Mouse (Mus musculus): ENCODE measurements at regions not wholly inside any gene's neighbourhood (a gene's known extent, or its start where the extent isn't known, plus 50 kb on each side); places are given as distances from the start of the nearest gene placed in this dataset.

DNA sequence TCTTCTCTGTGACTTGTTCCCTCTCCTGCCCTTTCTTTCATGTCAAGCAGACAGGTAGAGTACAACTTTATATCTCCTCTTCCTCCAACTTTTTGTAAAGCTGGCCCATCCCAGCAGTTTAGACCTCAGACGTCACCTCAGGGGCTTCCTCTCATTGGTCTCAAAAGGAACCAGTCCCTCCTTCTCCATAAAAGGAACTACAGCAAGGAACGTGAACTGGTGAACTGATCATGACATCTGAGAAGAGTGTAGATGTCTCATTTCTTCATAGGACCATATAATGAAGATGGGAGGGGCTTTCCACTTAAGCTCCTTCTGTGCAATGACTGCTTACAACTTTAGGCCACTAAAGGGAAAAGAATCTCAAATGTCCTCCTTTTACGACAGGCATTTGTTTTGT is 153.0 kb downstream of the Ly86 start:
- no peak overlapping the region for H3K27ac ChIP-seq (ENCODE audit: low read length)
- no peaks in the 10 kb centered on the region for H3K4me1 ChIP-seq (ENCODE audit: control insufficient read depth, insufficient read depth, low read length)
- ATAC-seq: no peak
- no peaks in the 10 kb centered on the region for H3K27me3 ChIP-seq (ENCODE audit: control insufficient read depth, insufficient read depth, low read depth, low read length)
- H3K36me3 ChIP-seq (ENCODE audit: control insufficient read depth, insufficient read depth, low read length): no peaks in the 10 kb centered on the region
- no peak overlapping the region for H3K4me3 ChIP-seq (ENCODE audit: low read depth, low read length)
- WGBS: 71% methylated on average over 3 of the region's 3 CpGs
- no peak overlapping the region for H3K9ac ChIP-seq (ENCODE audit: low read depth, low read length)
- no peak overlapping the region for H3K4me2 ChIP-seq (ENCODE audit: low read length)
- H3K9me3 ChIP-seq (replicated peaks; ENCODE audit: control insufficient read depth, low read length, poor library complexity, severe bottlenecking): no peaks in the 10 kb centered on the region

- WGBS: 82% methylated on average over 4 of the region's 4 CpGs
- Histone ChIP-seq H3K9me3 (replicated peaks; ENCODE audit: control insufficient read depth, low read length, poor library complexity, severe bottlenecking) (no peaks in the 10 kb centered on the region), H3K4me1 (ENCODE audit: control insufficient read depth, insufficient read depth, low read length) (no peaks in the 10 kb centered on the region), H3K4me3 (ENCODE audit: low read depth, low read length) (no peak overlapping the region), H3K27me3 (ENCODE audit: control insufficient read depth, insufficient read depth, low read depth, low read length) (no peaks in the 10 kb centered on the region), H3K4me2 (ENCODE audit: low read length) (no peak overlapping the region), H3K36me3 (ENCODE audit: control insufficient read depth, insufficient read depth, low read length) (no peaks in the 10 kb centered on the region), H3K27ac (ENCODE audit: low read length) (no peak overlapping the region), H3K9ac (ENCODE audit: low read depth, low read length) (no peak overlapping the region)
- ATAC-seq: no peak
Measured at GRCm38 (mm10) chr13:37500668-37501286, 155.8 kb downstream of the Ly86 start.

DNA sequence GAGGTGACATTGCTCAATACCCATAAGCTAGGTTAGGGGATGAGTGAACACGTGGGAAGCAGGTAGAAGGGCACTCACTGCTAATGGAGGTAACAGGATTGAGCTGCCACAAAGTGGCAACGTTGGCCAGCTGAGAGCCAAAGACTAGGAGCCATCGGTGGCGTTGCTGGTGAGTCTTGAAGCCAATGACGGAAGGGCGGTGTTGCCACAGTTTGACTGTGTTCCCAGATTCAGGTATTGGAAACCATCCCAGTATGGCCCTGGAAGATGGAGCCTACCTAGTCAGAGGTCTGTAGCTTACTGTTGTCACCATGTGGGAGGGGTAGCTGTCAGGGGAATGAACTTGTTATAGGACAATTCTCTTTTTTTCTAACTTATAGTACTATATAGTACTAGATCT is 158.4 kb downstream of the Ly86 start:
- Histone ChIP-seq H3K4me3 (ENCODE audit: low read depth, low read length) (no peak overlapping the region), H3K9me3 (replicated peaks; ENCODE audit: control insufficient read depth, low read length, poor library complexity, severe bottlenecking) (no peaks in the 10 kb centered on the region), H3K4me2 (ENCODE audit: low read length) (no peak overlapping the region), H3K27ac (ENCODE audit: low read length) (no peak overlapping the region), H3K27me3 (ENCODE audit: control insufficient read depth, insufficient read depth, low read depth, low read length) (no peaks in the 10 kb centered on the region), H3K4me1 (ENCODE audit: control insufficient read depth, insufficient read depth, low read length) (peaks cover 5% of the 10 kb centered on the region), H3K9ac (ENCODE audit: low read depth, low read length) (no peak overlapping the region), H3K36me3 (ENCODE audit: control insufficient read depth, insufficient read depth, low read length) (no peaks in the 10 kb centered on the region)
- 92% methylated on average over 6 of the region's 6 CpGs for WGBS
- ATAC-seq: no peak

GRCm38 (mm10) chr13:37503898-37504297 is 158.9 kb downstream of the Ly86 start:
- no peak overlapping the region for H3K4me3 ChIP-seq (ENCODE audit: low read depth, low read length)
- no peaks in the 10 kb centered on the region for H3K9me3 ChIP-seq (replicated peaks; ENCODE audit: control insufficient read depth, low read length, poor library complexity, severe bottlenecking)
- 0 out of 2 replicates have a peak, but pooled peaks cover 2% of the 10 kb centered on the region for H3K27me3 ChIP-seq (ENCODE audit: control insufficient read depth, insufficient read depth, low read depth, low read length)
- H3K27ac ChIP-seq (ENCODE audit: low read length): no peak overlapping the region
- peaks cover 9% of the 10 kb centered on the region for H3K4me1 ChIP-seq (ENCODE audit: control insufficient read depth, insufficient read depth, low read length)
- ATAC-seq: no peak
- H3K4me2 ChIP-seq (ENCODE audit: low read length): no peak overlapping the region
- no peak overlapping the region for H3K9ac ChIP-seq (ENCODE audit: low read depth, low read length)
- H3K36me3 ChIP-seq (ENCODE audit: control insufficient read depth, insufficient read depth, low read length): no peaks in the 10 kb centered on the region
- 97% methylated on average over 3 of the region's 3 CpGs for WGBS

GRCm38 (mm10) chr13:37504373-37504772 is 159.4 kb downstream of the Ly86 start:
- ATAC-seq: no peak
- H3K27ac ChIP-seq (ENCODE audit: low read length): no peak overlapping the region

GRCm38 (mm10) chr13:37505617-37506016 is 160.6 kb downstream of the Ly86 start:
- ATAC-seq: no peak
- Histone ChIP-seq H3K4me1 (ENCODE audit: control insufficient read depth, insufficient read depth, low read length) (peaks cover 10% of the 10 kb centered on the region), H3K4me2 (ENCODE audit: low read length) (no peak overlapping the region), H3K27me3 (ENCODE audit: control insufficient read depth, insufficient read depth, low read depth, low read length) (0 out of 2 replicates have a peak, but pooled peaks cover 2% of the 10 kb centered on the region), H3K9me3 (replicated peaks; ENCODE audit: control insufficient read depth, low read length, poor library complexity, severe bottlenecking) (no peaks in the 10 kb centered on the region), H3K27ac (ENCODE audit: low read length) (no peak overlapping the region), H3K9ac (ENCODE audit: low read depth, low read length) (no peak overlapping the region), H3K4me3 (ENCODE audit: low read depth, low read length) (no peak overlapping the region), H3K36me3 (ENCODE audit: control insufficient read depth, insufficient read depth, low read length) (no peaks in the 10 kb centered on the region)
- WGBS: 64% methylated on average over 3 of the region's 3 CpGs

More at GRCm38 (mm10) chr13:37504373-37504772, 159.4 kb downstream of the Ly86 start:
- H3K9ac ChIP-seq (ENCODE audit: low read depth, low read length): no peak overlapping the region
- 81% methylated on average over 10 of the region's 10 CpGs for WGBS
- H3K4me2 ChIP-seq (ENCODE audit: low read length): no peak overlapping the region
- no peak overlapping the region for H3K4me3 ChIP-seq (ENCODE audit: low read depth, low read length)
- H3K36me3 ChIP-seq (ENCODE audit: control insufficient read depth, insufficient read depth, low read length): no peaks in the 10 kb centered on the region
- H3K4me1 ChIP-seq (ENCODE audit: control insufficient read depth, insufficient read depth, low read length): peaks cover 10% of the 10 kb centered on the region
- no peaks in the 10 kb centered on the region for H3K9me3 ChIP-seq (replicated peaks; ENCODE audit: control insufficient read depth, low read length, poor library complexity, severe bottlenecking)
- 0 out of 2 replicates have a peak, but pooled peaks cover 2% of the 10 kb centered on the region for H3K27me3 ChIP-seq (ENCODE audit: control insufficient read depth, insufficient read depth, low read depth, low read length)

- no peak overlapping the region for H3K9ac ChIP-seq (ENCODE audit: low read depth, low read length)
- H3K27ac ChIP-seq (ENCODE audit: low read length): no peak overlapping the region
- WGBS: 68% methylated on average over 10 of the region's 10 CpGs
- H3K9me3 ChIP-seq (replicated peaks; ENCODE audit: control insufficient read depth, low read length, poor library complexity, severe bottlenecking): no peaks in the 10 kb centered on the region
- H3K4me1 ChIP-seq (ENCODE audit: control insufficient read depth, insufficient read depth, low read length): peaks cover 10% of the 10 kb centered on the region
- no peaks in the 10 kb centered on the region for H3K36me3 ChIP-seq (ENCODE audit: control insufficient read depth, insufficient read depth, low read length)
- no peak overlapping the region for H3K4me3 ChIP-seq (ENCODE audit: low read depth, low read length)
- ATAC-seq: no peak
- H3K4me2 ChIP-seq (ENCODE audit: low read length): no peak overlapping the region
- H3K27me3 ChIP-seq (ENCODE audit: control insufficient read depth, insufficient read depth, low read depth, low read length): 0 out of 2 replicates have a peak, but pooled peaks cover 2% of the 10 kb centered on the region
Measured at GRCm38 (mm10) chr13:37506046-37506445, 161.0 kb downstream of the Ly86 start.

DNA sequence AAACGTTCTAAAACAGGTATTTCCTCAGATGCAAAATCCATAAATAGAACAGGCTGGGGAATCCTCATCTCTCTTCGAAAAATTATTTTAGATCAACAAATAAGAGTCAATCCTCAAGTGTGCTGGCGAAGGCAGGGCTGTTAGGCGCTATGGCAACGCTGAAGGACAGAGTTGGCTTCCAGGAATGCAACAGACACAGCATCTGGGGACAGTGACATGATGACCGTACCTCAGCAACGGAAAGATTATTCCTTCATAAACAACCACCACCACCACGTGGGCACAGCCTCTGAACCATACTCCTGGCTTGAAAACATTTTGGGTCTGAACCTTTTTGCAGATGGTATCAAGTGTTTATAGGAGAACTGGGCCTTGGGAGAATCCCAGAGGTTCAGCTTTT is 161.7 kb downstream of the Ly86 start:
- WGBS: 58% methylated on average over 8 of the region's 8 CpGs
- Histone ChIP-seq H3K27me3 (ENCODE audit: control insufficient read depth, insufficient read depth, low read depth, low read length) (0 out of 2 replicates have a peak, but pooled peaks cover 2% of the 10 kb centered on the region), H3K27ac (ENCODE audit: low read length) (no peak overlapping the region), H3K4me3 (ENCODE audit: low read depth, low read length) (no peak overlapping the region), H3K4me1 (ENCODE audit: control insufficient read depth, insufficient read depth, low read length) (peaks cover 10% of the 10 kb centered on the region), H3K9ac (ENCODE audit: low read depth, low read length) (no peak overlapping the region), H3K36me3 (ENCODE audit: control insufficient read depth, insufficient read depth, low read length) (no peaks in the 10 kb centered on the region), H3K9me3 (replicated peaks; ENCODE audit: control insufficient read depth, low read length, poor library complexity, severe bottlenecking) (no peaks in the 10 kb centered on the region), H3K4me2 (ENCODE audit: low read length) (no peak overlapping the region)
- no peak for ATAC-seq

GRCm38 (mm10) chr13:37507146-37507545 is 162.1 kb downstream of the Ly86 start:
- Histone ChIP-seq H3K9ac (ENCODE audit: low read depth, low read length) (no peak overlapping the region), H3K27ac (ENCODE audit: low read length) (no peak overlapping the region), H3K4me3 (ENCODE audit: low read depth, low read length) (no peak overlapping the region), H3K4me1 (ENCODE audit: control insufficient read depth, insufficient read depth, low read length) (peaks cover 10% of the 10 kb centered on the region), H3K9me3 (replicated peaks; ENCODE audit: control insufficient read depth, low read length, poor library complexity, severe bottlenecking) (no peaks in the 10 kb centered on the region), H3K4me2 (ENCODE audit: low read length) (no peak overlapping the region), H3K36me3 (ENCODE audit: control insufficient read depth, insufficient read depth, low read length) (no peaks in the 10 kb centered on the region), H3K27me3 (ENCODE audit: control insufficient read depth, insufficient read depth, low read depth, low read length) (0 out of 2 replicates have a peak, but pooled peaks cover 2% of the 10 kb centered on the region)
- no peak for ATAC-seq
- 74% methylated on average over 5 of the region's 5 CpGs for WGBS
